Mouse (Mus musculus) neural tube, embryonic 11.5 days (tissue): Measurements from ENCODE around the gene Atg7. TPM values are rescaled to one million over a fixed set of nuclear protein-coding genes. Genes with fewer than 3 reads are reported as not detected.

Experiments
- ATAC-seq: fragments of 200-750 bp; cut with Nextera tagmentation; 2 replicates; pipeline ENCODE4 v1.8.0; 2017; ENCODE audit warnings: moderate number of reproducible peaks, mild to moderate bottlenecking, moderate TSS enrichment, moderate library complexity; ENCODE audit not compliant: insufficient read depth, low FRiP score, low TSS enrichment
- DNase-seq: peaks from one replicate; pipeline ENCODE4 v3.0.0-alpha.2; 2015; ENCODE audit warnings: low spot score
- H3K27ac ChIP-seq: fragments of 300-500 bp; sonication (generic); 2 replicates; pipeline ENCODE4 v1.5.1; 2014; ENCODE audit warnings: low read depth, mild to moderate bottlenecking, low read length
- H3K27me3 ChIP-seq: fragments of 300-500 bp; sonication (generic); 2 replicates; pipeline ENCODE4 v1.6.1; 2014; ENCODE audit warnings: mild to moderate bottlenecking, low read length, mixed read lengths; ENCODE audit not compliant: control insufficient read depth, insufficient read depth
- H3K36me3 ChIP-seq: fragments of 300-500 bp; sonication (generic); 2 replicates; pipeline ENCODE4 v1.6.1; 2014; ENCODE audit warnings: mild to moderate bottlenecking, low read length, moderate library complexity, mixed read lengths; ENCODE audit not compliant: control insufficient read depth, insufficient read depth
- H3K4me1 ChIP-seq: fragments of 300-500 bp; sonication (generic); 2 replicates; pipeline ENCODE4 v1.6.1; 2014; ENCODE audit warnings: low read length, mixed read lengths; ENCODE audit not compliant: control insufficient read depth, insufficient read depth
- H3K4me2 ChIP-seq: fragments of 300-500 bp; sonication (generic); 2 replicates; pipeline ENCODE4 v1.6.1; 2014; ENCODE audit warnings: low read depth, mild to moderate bottlenecking, moderate library complexity
- H3K4me3 ChIP-seq: fragments of 300-500 bp; sonication (generic); 2 replicates; pipeline ENCODE4 v1.5.1; 2014; ENCODE audit warnings: low read depth, low read length
- H3K9ac ChIP-seq: fragments of 300-500 bp; sonication (generic); 2 replicates; pipeline ENCODE4 v1.6.1; 2014; ENCODE audit warnings: mild to moderate bottlenecking, low read length
- H3K9me3 ChIP-seq: fragments of 300-500 bp; sonication (generic); 2 replicates; pipeline ENCODE4 v1.6.1; 2016; ENCODE audit warnings: low read length; ENCODE audit not compliant: control insufficient read depth
- WGBS: fragments of 180-500 bp; shearing (Covaris S2); extraction: QIAGEN DNeasy Blood & Tissue Kit; methylation state at CpG from one replicate; pipeline ENCODE4 v1.1.7; 2014; 5-methylcytosine and 5-hydroxymethylcytosine counted together
- polyA plus RNA-seq: library from polyadenylated mRNA; unstranded; fragments of >200 nt; fragmentation: Nextera tagmentation; extraction: Ambion mirVana; gene quantifications from 2 replicates; pipeline ENCODE4 v1.2.1, GENCODE M21; 2014

Atg7 gene
- polyA plus RNA-seq, 1 experiment from 2014 or later, result 20.7 TPM

GRCm38 (mm10) chr6:114895191-114895590, 252.3 kb downstream of the Atg7 start:
- Histone ChIP-seq H3K9me3 (no peaks in the 10 kb centered on the region), H3K27ac (no peak overlapping the region), H3K4me1 (peaks cover 43% of the 10 kb centered on the region), H3K36me3 (no peaks in the 10 kb centered on the region; the same call in 1 of the 2 replicates), H3K9ac (no peak overlapping the region), H3K4me3 (no peak overlapping the region), H3K4me2 (no peak overlapping the region), H3K27me3 (no peaks in the 10 kb centered on the region)
- no peak for ATAC-seq
- DNase-seq, result no peak
- 93% methylated on average over 7 of the region's 7 CpGs for WGBS

GRCm38 (mm10) chr6:114896281-114896680, 253.4 kb downstream of the Atg7 start:
- H3K9ac ChIP-seq, result no peak overlapping the region
- no peak overlapping the region for H3K27ac ChIP-seq
- H3K4me2 ChIP-seq, result no peak overlapping the region
- H3K27me3 ChIP-seq, result no peaks in the 10 kb centered on the region
- 91% methylated on average over 2 of the region's 2 CpGs for WGBS
- no peak overlapping the region for H3K4me3 ChIP-seq
- no peaks in the 10 kb centered on the region for H3K9me3 ChIP-seq
- DNase-seq (no peak), ATAC-seq (no peak)
- H3K4me1 ChIP-seq, result peaks cover 44% of the 10 kb centered on the region
- no peaks in the 10 kb centered on the region; the same call in 1 of the 2 replicates for H3K36me3 ChIP-seq

GRCm38 (mm10) chr6:114898949-114899348, 256.1 kb downstream of the Atg7 start:
- DNase-seq (no peak), ATAC-seq (no peak)
- H3K36me3 ChIP-seq, result no peaks in the 10 kb centered on the region; the same call in 1 of the 2 replicates
- no peaks in the 10 kb centered on the region for H3K9me3 ChIP-seq
- no peak overlapping the region for H3K9ac ChIP-seq
- WGBS, result 93% methylated on average over 4 of the region's 4 CpGs
- peaks cover 35% of the 10 kb centered on the region for H3K4me1 ChIP-seq
- H3K27ac ChIP-seq, result no peak overlapping the region
- no peak overlapping the region for H3K4me3 ChIP-seq
- H3K4me2 ChIP-seq, result no peak overlapping the region
- H3K27me3 ChIP-seq, result no peaks in the 10 kb centered on the region

GRCm38 (mm10) chr6:114899652-114900051, 256.8 kb downstream of the Atg7 start:
- DNase-seq (no peak), ATAC-seq (no peak)
- Histone ChIP-seq H3K27ac (peak overlapping the region; percentile 80; the same call in 1 of the 2 replicates), H3K4me1 (peaks cover 31% of the 10 kb centered on the region), H3K9me3 (no peaks in the 10 kb centered on the region), H3K4me2 (peak overlapping the region; percentile 26), H3K9ac (no peak overlapping the region; the same call in 1 of the 2 replicates), H3K4me3 (no peak overlapping the region), H3K27me3 (no peaks in the 10 kb centered on the region), H3K36me3 (no peaks in the 10 kb centered on the region; the same call in 1 of the 2 replicates)
- WGBS, result 21% methylated on average over 7 of the region's 7 CpGs

- Histone ChIP-seq H3K27me3 (no peaks in the 10 kb centered on the region), H3K27ac (peak overlapping the region; percentile 80), H3K4me2 (peak overlapping the region; percentile 26), H3K4me1 (peaks cover 31% of the 10 kb centered on the region), H3K9ac (peak overlapping the region; percentile 26), H3K9me3 (no peaks in the 10 kb centered on the region), H3K4me3 (0 out of 2 replicates have a peak overlapping the region, but pooled peaks have one; percentile 4), H3K36me3 (no peaks in the 10 kb centered on the region; the same call in 1 of the 2 replicates)
- ATAC-seq (no peak), DNase-seq (no peak)
- 25% methylated on average over 10 of the region's 10 CpGs for WGBS
Measured at GRCm38 (mm10) chr6:114900194-114900593, 257.3 kb downstream of the Atg7 start.

GRCm38 (mm10) chr6:114901321-114901824, 258.5 kb downstream of the Atg7 start:
- ATAC-seq (no peak), DNase-seq (peak; percentile 59)
- H3K9ac ChIP-seq, result no peak overlapping the region
- no peaks in the 10 kb centered on the region; the same call in 1 of the 2 replicates for H3K36me3 ChIP-seq
- no peak overlapping the region for H3K27ac ChIP-seq
- peak overlapping the region; percentile 20; the same call in 1 of the 2 replicates for H3K4me2 ChIP-seq
- H3K4me1 ChIP-seq, result peaks cover 31% of the 10 kb centered on the region
- no peaks in the 10 kb centered on the region for H3K27me3 ChIP-seq
- WGBS, result 5% methylated on average over 12 of the region's 12 CpGs
- no peak overlapping the region for H3K4me3 ChIP-seq
- H3K9me3 ChIP-seq, result no peaks in the 10 kb centered on the region

GRCm38 (mm10) chr6:114901921-114902320, 259.0 kb downstream of the Atg7 start:
- H3K27me3 ChIP-seq, result no peaks in the 10 kb centered on the region
- DNase-seq, result no peak
- no peak overlapping the region for H3K9ac ChIP-seq
- no peaks in the 10 kb centered on the region for H3K9me3 ChIP-seq
- WGBS, result 16% methylated on average over 4 of the region's 4 CpGs
- no peak overlapping the region for H3K4me2 ChIP-seq
- peaks cover 31% of the 10 kb centered on the region for H3K4me1 ChIP-seq
- no peak overlapping the region for H3K4me3 ChIP-seq
- H3K36me3 ChIP-seq, result no peaks in the 10 kb centered on the region
- ATAC-seq, result no peak
- H3K27ac ChIP-seq, result no peak overlapping the region; the same call in 1 of the 2 replicates

- DNase-seq (no peak), ATAC-seq (no peak)
- no peak overlapping the region for H3K4me2 ChIP-seq
- no peak overlapping the region for H3K9ac ChIP-seq
- H3K27me3 ChIP-seq, result no peaks in the 10 kb centered on the region
- 91% methylated on average over 6 of the region's 6 CpGs for WGBS
- H3K9me3 ChIP-seq, result no peaks in the 10 kb centered on the region
- H3K4me1 ChIP-seq, result peaks cover 34% of the 10 kb centered on the region
- H3K4me3 ChIP-seq, result no peak overlapping the region
- H3K27ac ChIP-seq, result no peak overlapping the region
- H3K36me3 ChIP-seq, result no peaks in the 10 kb centered on the region
Measured at GRCm38 (mm10) chr6:114904233-114904632, 261.3 kb downstream of the Atg7 start.

- 96% methylated on average over 3 of the region's 3 CpGs for WGBS
- Histone ChIP-seq H3K36me3 (no peaks in the 10 kb centered on the region), H3K4me2 (no peak overlapping the region), H3K4me3 (no peak overlapping the region), H3K27ac (no peak overlapping the region), H3K9me3 (no peaks in the 10 kb centered on the region), H3K4me1 (peaks cover 34% of the 10 kb centered on the region), H3K27me3 (no peaks in the 10 kb centered on the region), H3K9ac (no peak overlapping the region)
- DNase-seq (no peak), ATAC-seq (no peak)
Measured at GRCm38 (mm10) chr6:114904818-114905217, 261.9 kb downstream of the Atg7 start.
